Mouse (Mus musculus): ENCODE measurements at regions not wholly inside any gene's neighbourhood (a gene's known extent, or its start where the extent isn't known, plus 50 kb on each side); places are given as distances from the start of the nearest gene placed in this dataset.

DNA sequence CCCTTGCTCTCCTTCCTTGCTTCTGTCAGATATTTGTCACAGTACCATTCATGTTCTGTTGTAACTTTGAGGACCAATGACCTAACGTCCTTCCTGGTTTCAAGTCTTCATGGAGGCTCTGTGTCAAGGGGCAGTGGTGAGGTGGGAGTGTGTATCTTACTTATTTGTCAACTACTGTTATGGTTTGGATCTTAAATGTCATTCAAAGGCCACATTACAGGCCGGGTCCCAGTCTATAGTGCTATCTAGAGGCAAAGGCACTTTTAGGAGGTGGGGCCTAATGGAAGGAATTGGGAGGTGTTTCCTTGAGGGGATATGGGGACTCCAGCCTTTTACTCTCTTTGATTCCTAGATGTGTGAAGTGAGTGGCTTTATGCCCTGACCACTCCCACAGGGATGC is 91.0 kb upstream of the Ccn6 start:
- no peak for DNase-seq (ENCODE audit: low spot score in 2 of 2)

DNA sequence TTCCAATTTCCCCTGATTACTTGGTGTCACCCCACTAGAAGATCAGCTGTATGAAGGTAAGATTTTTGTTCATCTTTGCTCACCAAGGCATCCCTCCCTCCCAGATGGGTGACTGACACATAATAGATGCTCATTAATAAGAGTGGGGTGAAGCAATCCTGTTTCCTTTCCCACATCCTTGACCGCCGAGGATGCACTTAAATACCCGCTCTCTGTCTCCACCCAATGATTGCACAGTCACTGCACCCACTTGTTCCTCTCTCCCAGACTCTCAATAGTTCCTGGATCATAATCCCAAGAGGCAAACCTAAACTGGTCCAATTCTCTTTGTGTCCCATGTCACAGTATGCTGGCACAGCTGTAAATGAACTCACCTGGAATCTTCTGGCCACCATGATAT is 86.4 kb upstream of the Ccn6 start:
- DNase-seq (ENCODE audit: low spot score in 2 of 2), result no peak

DNA sequence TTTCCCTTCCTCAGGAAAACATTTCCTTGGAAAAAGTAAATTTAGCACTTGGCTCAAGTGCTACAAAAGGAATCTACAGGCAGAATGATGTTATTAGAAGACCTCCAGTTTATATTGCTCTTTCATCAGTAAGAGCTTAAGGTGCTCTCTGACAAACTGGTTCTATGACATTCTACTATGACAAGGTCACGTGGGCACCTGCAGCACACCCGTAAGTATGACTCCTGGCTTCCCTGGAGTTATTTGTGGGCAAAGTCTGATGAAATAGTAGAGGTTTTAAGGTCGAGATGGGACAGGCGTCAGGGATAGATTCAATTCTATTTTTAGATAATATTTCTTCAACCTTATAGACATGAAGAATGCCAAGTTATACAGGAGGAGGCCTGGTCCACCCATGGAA is 84.9 kb upstream of the Ccn6 start:
- no peak for DNase-seq (ENCODE audit: low spot score in 2 of 2)

DNA sequence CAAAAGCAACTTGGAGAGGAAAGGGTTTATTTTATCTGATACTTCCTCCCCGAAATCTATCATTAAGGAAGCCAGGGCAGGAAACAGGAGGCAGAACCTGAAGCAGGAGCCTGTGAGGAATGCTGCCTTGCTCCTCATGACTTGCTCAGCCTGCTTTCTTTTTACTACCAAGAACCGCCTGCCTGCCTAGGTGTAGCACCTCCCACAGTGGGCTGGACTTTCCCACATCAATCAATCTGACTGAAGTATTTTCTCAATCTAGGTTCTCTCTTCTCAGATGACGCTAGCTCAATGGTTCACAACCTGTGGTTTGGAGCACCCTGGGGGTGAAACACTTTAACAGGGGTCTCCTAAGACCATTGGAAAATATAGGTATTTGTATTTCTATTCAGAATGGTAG is 83.4 kb upstream of the Ccn6 start:
- DNase-seq (ENCODE audit: low spot score in 2 of 2), result no peak

DNA sequence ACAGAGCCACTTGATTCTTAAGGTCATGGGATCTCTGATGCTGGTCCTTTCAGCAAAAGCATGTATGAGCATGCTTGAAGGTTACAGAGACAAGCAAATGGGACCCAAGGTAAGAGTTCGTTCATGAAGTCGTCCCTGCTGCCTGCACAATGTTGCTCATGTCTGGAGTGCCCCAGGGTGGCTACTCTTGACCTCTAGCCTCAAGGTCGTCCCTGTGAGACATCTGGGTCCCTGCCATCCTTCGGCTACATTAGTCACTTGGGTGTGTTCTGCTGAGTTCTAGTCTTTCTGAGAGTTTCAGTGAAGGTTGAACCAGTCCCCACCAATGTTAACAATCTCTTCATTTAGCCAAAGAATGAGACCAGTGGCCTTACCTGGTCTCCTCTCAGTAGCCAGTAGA is 81.5 kb upstream of the Ccn6 start:
- no peak for DNase-seq (ENCODE audit: low spot score in 2 of 2)

DNA sequence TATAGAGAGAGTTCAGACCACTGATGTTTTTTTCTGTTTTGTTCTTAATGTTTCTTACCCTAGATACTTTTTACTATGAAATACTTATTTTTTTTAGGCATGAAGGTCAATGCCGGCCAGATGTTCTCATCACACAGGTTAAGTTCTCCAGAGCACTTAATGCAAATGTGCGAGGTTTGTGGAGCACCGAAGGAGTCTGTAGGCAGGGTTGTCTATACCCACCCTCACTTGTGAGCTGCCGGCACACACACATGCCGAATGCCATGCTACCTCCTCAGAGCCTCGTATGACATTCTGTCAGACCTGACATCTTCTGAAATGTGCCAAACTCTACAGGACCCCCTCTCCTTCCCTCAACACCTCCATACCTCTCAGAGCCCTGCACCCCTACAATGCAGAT is 80.5 kb upstream of the Ccn6 start:
- DNase-seq (ENCODE audit: low spot score in 2 of 2), result no peak

DNA sequence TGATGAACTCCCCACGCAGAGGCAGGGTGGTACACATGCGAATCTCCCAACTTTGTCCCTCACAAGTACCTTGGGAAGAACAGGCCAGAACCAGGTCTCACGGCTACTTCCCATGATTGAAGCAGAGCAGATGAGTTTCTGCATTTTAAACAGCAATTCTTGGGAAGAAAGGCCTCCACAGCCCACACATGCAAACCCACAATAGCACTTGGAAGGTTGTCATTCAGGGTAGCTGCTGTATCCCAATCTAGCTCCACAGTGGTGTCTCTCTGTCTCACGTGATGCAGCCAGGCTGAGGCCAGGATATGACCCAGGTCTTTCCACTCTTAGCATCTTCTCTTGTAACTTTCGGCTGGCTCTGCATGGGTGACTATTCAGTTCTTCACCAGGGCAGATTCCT is 78.8 kb upstream of the Ccn6 start:
- DNase-seq (ENCODE audit: low spot score in 2 of 2), result no peak

DNA sequence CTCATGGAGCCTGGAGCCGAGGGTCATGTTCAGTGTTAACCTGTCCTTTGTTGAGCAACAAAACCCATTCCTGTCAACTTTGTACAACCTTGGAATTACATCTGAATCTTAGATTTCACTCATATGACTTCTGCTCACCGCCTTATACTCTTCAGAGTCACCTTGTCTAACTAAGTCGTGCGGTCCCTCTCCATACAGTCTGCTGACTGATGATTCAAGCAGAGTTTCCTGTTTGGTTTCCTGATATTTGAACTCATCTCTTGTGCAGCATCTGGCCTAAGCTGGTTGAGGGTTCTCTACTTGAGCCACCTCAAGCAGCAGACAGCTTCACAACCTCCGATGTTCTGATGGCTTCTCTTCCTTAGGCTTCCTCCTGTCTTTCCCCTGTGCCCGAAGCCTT is 78.3 kb upstream of the Ccn6 start:
- DNase-seq (ENCODE audit: low spot score in 2 of 2), result no peak

DNA sequence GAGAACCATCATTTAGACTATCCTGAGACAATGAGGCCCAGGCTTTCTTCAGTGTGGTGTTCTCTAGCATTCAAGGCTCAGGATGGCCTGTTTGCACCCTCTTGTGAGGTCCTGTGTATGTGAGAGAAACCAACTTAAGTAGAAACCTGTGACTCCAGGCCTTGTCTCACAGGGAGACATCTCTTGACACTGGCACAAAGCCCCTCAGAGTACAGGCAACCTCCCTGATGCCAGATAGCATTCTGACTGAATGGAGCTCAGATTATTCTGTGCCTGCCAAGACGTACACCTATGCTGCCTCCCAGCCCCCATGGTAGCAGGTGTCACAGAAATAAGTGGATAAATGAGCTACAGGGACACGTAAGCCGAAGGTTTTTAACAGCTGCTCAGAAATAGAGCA is 77.9 kb upstream of the Ccn6 start:
- no peak for DNase-seq (ENCODE audit: low spot score in 2 of 2)

DNA sequence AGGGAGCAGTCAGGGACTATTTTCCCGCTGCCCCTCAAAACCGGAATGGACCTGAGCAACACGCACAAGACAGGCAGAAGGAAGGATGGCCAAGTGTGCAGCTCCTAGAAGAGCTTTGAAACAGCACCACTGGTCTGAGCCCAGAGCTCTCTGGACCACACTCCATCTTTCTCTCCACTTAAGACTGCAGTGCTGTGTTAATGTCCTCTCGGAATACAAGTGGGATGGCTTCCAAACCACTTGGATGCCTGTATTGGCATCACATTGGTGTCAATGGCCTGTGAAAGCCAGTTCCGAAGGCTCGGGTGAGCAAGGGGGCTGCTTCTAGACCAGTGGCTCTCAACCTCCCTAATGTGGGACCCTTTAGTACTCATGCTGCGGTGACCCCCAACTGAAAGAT is 77.4 kb upstream of the Ccn6 start:
- DNase-seq (ENCODE audit: low spot score in 2 of 2), result no peak

DNA sequence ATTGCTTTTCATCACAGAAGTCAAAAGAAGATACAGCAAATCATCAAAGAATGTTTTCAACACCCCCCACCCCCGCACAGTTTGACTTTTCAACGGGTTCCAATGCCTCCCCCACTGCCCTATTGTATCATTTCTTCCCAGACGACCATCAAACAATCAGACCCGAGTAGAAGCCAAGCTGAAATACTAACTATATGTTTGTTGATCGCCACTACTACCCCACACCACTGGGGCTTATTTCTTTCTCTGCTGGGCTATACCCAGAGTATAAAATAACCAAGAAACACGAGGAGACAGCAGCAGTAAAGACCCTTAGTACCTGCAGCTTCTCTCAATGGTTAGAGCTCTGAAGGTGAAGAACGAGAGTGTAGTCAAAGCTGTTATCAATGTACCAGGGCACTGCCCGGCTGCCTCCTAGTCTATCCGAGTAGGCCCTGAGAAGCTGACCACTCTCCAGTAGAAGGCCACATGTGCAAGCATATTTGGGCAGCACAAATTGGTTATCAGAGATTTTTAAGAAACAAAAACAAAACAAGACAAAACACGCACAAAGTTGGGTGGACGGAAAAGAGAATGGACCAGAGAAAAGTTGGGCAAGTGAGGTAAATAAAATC is 76.7 kb upstream of the Ccn6 start:
- no peak for DNase-seq (ENCODE audit: low spot score in 2 of 2)

DNA sequence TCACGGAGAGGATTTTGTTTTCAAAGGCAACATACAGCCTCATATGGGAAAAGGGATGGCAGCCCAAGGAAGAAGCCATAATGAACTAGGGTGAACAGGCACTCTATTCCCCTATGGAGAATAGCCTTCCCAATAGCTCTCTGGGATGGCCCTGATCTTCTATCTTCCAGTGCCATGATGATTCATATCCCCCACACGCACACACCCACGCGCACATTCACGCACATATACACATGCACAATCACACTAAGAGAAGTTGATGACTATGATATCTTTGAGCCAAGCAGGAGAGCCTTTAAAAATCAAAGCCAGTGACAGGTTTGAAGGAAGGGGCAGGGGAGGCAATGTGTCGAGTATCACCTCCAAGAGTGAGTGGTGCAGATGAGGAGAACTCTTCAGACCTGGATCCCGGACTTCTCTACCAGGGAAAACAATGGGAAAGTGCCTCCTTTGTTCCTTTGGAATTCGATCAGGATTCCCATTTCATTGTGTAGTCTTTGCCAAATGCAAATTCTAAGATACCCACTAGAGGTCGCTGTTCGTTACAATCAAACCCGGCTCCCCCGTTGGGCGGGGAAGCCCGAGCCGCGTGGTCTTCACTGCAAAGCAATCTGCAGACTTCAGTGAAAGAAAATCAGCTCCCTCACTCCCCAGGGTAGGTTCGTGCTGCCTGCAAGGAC is 76.0 kb upstream of the Ccn6 start:
- peak; percentile 50 to 54 for DNase-seq (ENCODE audit: low spot score in 2 of 2)

DNA sequence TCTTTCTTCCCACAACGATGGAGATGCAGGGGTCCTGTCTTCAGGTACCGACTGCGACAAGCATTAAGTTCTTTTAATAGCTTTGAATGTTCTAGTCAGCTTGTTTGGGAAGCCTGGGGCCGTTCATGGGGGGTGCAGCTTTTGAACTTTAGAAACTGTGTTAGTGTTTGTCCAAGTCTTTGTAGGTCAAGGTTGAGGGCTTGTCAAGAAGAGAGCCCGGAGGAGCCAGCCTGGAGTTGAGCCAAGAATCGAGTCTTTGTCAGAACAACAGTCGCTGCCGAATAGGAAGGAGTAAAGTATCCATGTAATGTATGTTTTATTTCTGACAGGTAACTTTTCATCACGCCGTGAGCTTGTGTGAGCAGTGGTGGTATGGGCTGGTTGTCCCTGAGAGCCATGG is 75.0 kb upstream of the Ccn6 start:
- no peak for DNase-seq (ENCODE audit: low spot score in 2 of 2)

DNA sequence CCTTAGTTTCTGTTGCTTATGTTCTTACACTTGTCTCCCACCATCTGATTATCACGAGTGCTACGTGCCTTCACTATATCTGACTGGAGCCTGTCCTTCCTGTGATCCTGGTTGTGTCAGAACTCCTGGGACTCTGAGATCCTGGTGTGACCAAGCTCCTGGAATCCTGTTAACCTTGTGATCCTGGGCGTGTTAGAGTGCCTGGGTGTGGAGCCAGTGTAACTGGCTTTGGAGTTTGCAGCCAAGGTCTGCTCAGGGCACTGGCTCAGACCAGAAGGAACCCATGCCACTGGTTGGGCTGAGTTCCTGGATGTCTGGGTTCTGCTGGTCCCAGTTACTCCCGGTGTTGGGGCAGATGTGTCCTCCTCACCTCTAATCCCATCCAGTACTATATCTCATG is 74.0 kb upstream of the Ccn6 start:
- no peak for DNase-seq (ENCODE audit: low spot score in 2 of 2)

DNA sequence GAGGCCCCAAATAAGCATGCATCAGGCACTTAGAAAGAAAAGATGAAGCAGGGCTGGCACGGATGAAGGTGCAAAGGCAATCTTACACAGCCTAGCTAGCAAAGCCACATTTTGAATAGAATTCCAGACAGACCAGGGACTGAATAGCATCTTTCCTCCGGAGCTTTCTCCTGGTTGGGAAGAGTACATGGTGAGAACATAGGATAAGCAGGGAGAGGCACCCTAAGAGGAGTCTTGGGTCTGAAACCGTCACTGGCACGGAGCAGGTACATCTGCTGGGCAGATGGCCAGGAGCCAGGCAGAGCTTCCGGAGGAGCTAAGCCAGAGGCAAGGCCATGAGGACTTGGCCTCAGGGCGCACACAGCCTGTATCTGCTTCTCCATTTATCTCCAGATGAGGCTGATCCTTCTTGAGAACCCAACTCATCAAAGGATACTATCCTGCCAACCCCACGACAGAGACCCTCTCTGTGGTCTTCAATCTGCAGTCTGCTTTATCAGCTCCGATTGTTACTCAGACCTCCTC is 70.4 kb upstream of the Ccn6 start:
- DNase-seq (ENCODE audit: low spot score in 2 of 2), result no peak

DNA sequence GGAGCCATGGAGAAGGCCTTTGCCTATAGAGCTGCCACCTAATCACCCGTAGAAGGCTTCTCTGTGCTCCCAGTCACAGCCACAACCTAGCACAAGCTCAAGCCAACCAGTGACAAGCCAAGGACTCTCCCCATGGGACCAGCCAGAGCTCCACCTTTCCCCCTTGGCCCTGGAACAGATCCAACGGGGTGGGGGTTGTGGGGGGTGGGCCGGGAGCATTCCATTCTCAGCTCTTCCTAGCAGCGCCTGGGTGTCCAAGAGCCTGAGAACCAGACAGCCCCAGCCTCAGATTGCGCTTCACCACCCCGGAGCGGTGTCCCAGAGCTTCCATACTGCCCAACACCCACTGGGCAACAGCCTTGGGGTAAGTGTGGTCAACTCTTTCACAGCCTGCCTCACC is 69.6 kb upstream of the Ccn6 start:
- no peak for DNase-seq (ENCODE audit: low spot score in 2 of 2)

DNA sequence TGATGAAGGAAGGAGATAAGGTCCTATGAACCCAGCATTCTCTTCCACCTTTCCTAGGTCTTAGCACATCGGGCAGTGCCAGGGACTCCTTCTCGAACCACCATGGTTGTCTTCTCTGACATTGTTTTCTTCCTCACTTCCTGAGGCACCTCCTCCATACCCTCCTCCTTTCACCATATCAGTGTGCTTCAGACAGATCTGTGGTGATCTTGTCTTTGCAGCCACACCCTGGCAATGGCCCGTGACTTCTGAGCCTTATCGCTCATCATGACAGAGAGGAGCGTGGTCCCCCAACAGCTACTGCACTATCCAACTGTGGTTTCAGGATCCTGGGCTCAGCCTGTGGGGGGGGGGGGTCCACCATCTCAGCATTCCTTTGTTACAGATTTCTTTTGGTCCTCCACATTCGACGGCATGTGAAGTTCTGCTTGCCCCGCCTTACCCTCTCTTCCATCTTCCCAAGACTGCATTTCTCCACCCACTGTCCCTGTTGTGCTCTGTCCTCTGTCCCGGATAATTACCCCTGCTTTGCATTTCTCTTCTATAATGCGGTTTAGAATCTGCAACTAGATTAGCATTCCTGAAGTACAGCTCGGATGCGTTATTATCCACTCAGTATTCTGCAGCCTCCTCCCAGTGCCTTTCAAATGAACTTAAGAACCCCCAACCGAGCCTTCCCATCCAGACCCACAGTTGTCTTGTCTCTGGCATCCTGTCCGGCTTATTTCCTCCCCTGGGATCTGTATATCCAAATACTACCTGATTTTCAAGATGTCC is 67.2 kb upstream of the Ccn6 start:
- no peak for DNase-seq (ENCODE audit: low spot score in 2 of 2)

DNA sequence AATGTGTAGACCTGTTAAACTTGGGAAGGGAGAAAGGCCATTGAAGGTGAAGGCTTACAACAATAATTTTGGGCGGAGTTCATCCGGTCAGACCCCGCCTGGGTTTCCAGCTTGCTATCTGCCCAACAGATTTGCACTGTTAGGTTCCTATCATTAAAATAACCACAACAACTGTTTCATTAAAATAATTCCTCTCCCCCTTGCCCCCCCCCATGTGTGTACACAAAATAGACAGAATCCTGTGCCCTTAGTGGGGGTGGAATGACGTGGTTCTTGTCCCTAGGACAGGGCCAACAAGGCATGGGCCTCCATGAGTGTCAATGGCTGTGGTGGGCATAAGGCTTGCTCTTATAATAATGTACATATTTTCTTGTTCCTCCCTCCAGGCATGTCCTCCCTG is 65.6 kb upstream of the Ccn6 start:
- no peak for DNase-seq (ENCODE audit: low spot score in 2 of 2)

DNA sequence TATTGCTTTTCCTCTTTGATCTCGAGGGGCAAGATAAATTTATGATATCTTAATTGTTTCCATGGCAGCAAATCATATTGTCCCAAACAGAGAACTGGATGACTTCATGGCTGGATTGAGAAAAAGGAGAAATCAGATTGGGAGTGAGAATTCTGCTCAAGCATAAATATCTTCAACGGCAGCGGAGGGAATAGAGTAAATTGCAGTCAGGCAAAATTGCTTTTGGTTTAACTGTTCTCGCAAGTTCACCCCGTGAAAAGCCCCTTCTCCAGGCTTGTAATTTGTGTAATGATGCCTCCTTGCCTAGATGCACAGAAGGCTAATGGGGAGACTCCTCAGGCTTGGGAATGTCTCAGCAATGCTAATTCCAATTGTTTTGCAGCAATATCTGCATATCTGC is 64.4 kb upstream of the Ccn6 start:
- DNase-seq (ENCODE audit: low spot score in 2 of 2), result no peak

DNA sequence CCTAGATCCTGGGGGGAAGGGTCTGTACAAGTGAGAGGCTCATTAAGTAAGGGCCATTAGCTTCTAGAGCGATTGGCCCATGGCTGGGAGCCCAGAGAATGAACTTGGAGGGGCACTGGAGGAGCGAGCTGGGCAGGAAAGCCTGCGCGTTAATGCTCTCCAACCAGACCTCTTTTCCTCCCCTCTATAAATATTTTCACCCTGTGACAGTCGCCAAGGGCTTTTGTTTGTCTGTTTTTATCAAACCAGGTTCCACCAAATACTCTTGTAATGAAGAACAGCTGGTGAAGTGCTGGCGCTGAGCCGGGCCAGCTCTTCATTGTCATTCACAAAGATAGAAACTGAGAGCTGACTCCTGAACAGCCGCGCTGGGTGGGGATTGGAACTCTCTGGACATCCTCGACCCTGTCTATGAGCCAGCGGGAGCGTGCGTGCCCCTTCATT is 63.9 kb upstream of the Ccn6 start:
- peak; percentile 35 to 72 for DNase-seq (ENCODE audit: low spot score in 2 of 2)

DNA sequence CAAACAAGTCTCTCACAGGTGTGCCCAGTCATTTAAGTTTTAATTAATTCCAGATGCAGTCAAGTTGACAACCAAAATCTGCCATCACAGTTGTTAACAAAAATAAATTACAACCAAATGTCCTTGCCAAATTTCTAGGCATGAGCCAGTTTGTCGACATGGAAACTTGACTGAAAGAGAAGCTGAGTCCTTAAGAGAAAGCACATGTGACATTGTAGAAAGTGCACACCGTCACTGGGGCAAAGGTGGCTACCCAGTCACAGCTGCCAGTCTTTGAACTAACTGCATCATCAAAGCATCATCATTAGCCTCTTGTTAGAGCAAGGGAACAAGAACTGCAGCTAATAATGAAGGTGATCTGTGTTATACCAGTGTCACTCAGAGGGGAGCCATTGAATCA is 62.9 kb upstream of the Ccn6 start:
- no peak for DNase-seq (ENCODE audit: low spot score in 2 of 2)

DNA sequence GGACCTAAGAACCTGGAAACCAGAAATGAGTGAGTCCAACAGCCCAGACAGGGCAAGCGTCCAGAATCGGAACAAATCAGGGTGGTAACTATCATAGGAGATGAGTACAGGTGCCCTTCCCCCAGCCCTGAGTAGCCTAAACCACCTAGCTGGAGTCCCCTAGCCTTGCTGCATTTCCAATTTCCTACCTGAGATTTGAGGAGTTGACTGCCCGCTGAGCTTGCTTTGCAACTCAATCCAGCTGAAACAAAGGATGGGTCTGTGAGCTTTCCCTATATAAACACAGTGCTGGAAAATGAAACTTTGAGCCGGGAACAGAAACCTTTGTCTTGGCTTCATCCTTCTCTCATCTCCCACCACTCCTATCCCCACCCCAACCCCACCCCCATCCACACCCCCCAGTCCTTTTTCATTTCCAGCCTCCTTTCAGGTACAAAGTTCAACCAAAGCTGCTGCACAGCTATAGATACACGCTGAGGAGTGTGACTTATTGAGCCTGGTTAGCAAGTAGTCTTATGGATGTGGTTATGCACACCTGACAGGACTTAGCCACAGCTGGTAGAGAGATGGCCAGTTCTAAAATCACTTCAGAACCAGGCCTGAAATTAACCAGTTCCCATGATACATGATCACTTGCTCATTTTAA is 61.0 kb upstream of the Ccn6 start:
- no peak for DNase-seq (ENCODE audit: low spot score in 2 of 2)

Data from gastrocnemius, adult 8-10 months (tissue).